Mouse (Mus musculus) lung, adult 2 months (tissue): ENCODE measurements around the gene Nmral1. TPM values are rescaled to one million over a fixed set of nuclear protein-coding genes. Genes with fewer than 3 reads are reported as not detected.

Source experiments
- DNase-seq: peaks from one replicate; pipeline ENCODE4 v3.0.0; 2022
- H3K4me1 ChIP-seq: fragments of 200-500 bp; 2 replicates; pipeline ENCODE4 v1.6.1; 2011; ENCODE audit warnings: low read length; ENCODE audit not compliant: control insufficient read depth, insufficient read depth
- H3K4me3 ChIP-seq: fragments of 200-500 bp; replicated peaks from 2 replicates; pipeline ENCODE3; 2011; ENCODE audit warnings: low read depth, mild to moderate bottlenecking, control low read depth, low read length; ENCODE audit errors: extremely low read depth
- CTCF ChIP-seq: fragments of 200-500 bp; IDR thresholded peaks from 2 replicates; pipeline ENCODE4 v1.5.1; 2011; ENCODE audit warnings: mild to moderate bottlenecking, low read length, control low read depth; ENCODE audit not compliant: insufficient read depth
- POLR2A ChIP-seq: fragments of 200-500 bp; IDR thresholded peaks from 2 replicates; pipeline ENCODE4 v1.6.1; 2011; ENCODE audit warnings: low read depth, mild to moderate bottlenecking, control low read depth, low read length, borderline replicate concordance; ENCODE audit errors: extremely low read depth
- WGBS: fragments of 180-500 bp; shearing (Covaris S2); methylation state at CpG from one replicate; pipeline ENCODE4 v1.1.7; 2018; 5-methylcytosine and 5-hydroxymethylcytosine counted together
- polyA plus RNA-seq: library from polyadenylated mRNA; depleted of rRNA; stranded (reverse); fragments of >200 nt; gene quantifications from 2 replicates; pipeline ENCODE4 v1.2.3, GENCODE M21; 2012

Nmral1 gene
- polyA plus RNA-seq, 1 experiment: 5.2 TPM

DNA sequence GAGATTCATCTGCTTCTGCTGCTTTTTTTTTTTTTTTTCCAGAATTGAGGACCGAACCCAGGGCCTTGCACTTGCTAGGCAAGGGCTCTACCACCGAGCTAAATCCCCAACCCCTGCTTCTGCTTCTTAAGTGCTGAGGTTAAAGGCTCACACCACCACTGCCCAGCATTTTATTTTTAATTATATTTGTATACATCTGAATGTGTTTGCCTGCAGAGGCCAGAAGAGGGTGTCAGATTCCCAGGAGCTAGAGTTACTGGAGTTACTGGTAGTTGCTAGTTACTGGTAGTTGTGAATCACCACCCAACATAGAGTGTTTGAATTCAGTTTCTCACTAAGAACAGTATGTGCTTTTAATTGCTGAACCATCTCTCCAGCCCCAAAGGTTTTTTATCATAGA, 20.8 kb upstream of the Nmral1 start:
- WGBS: 76% methylated on average over 2 of the region's 2 CpGs
- TF ChIP-seq POLR2A (no peak), CTCF (no peak)
- DNase-seq: no peak
- H3K4me1 ChIP-seq: peaks cover 7% of the 10 kb centered on the region
- H3K4me3 ChIP-seq: no peak overlapping the region

DNA sequence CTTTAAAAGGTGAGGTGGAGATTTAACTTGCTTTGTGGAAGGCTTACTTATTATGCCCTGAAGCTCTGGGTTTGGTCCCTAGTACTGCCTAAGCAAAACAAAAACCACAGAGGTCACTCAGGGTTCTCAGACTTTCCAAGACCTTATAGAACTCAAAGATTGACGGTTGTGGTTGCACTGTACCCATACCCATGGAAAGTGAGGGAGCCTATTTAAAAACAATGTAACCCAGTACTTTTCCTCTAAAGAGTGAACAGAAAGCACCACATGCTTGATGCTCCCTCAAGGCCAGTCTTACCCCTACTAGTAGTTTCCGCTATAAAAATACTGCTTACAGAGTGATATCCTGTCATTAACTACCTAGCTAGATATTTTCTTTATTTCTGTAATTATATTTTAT, 17.1 kb upstream of the Nmral1 start:
- Histone ChIP-seq H3K4me1 (peaks cover 6% of the 10 kb centered on the region), H3K4me3 (no peak overlapping the region)
- no peak for TF ChIP-seq CTCF
- no peak for TF ChIP-seq POLR2A
- 67% methylated on average over 2 of the region's 2 CpGs for WGBS
- DNase-seq: no peak

DNA sequence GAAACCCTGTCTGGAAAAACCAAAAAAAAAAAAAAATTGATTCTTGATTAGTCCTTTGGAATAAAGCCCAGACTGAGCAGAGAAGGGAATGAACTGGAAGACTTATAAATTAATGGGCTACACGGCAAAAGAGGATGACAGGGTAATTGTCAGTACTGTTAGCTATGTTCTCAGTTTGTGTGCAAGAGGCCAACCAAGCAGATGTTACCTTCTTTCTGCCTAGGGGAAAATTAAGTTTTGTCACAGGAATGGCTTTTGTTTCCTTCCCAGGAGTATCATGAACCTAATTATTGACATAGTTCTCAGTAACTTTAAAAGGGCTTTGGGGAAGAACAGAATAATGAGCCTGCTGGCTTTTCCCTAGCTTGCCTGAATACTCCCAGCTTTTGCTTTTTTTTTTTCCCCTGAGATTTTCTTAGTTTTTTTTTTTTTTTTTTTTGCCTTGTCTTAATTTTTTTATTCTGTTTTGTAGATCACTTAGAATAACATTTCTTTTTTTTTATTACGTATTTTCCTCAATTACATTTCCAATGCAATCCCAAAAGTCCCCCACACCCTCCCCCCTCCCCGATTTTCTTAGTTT, 11.7 kb upstream of the Nmral1 start:
- Histone ChIP-seq H3K4me1 (peaks cover 11% of the 10 kb centered on the region), H3K4me3 (no peak overlapping the region)
- no peak for TF ChIP-seq POLR2A
- no peak for TF ChIP-seq CTCF
- no peak for DNase-seq
- 68% methylated on average over 3 of the region's 3 CpGs for WGBS

DNA sequence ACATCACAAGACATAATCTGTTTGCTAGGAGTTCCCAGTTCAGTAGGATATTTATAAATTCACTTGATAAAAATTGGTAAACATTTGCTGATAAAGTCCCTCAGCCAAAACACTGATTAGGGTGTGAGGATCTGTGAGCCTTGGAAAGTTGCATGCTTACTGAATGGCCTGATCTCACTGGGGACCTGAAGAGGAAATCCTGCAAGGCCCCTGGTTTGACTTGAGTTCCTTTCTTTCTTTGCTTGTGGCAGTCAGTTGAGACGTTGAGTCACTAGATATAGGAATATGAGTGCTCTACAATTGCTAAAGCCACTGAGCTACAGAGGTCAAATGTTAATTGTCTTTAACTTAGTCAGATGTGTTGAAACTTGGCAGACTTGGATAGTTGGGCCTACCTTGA, 8.8 kb upstream of the Nmral1 start:
- DNase-seq: no peak
- Histone ChIP-seq H3K4me3 (no peak overlapping the region), H3K4me1 (peaks cover 11% of the 10 kb centered on the region)
- no peak for TF ChIP-seq CTCF
- no peak for TF ChIP-seq POLR2A
- WGBS: 22% methylated on average over 1 of the region's 1 CpGs

DNA sequence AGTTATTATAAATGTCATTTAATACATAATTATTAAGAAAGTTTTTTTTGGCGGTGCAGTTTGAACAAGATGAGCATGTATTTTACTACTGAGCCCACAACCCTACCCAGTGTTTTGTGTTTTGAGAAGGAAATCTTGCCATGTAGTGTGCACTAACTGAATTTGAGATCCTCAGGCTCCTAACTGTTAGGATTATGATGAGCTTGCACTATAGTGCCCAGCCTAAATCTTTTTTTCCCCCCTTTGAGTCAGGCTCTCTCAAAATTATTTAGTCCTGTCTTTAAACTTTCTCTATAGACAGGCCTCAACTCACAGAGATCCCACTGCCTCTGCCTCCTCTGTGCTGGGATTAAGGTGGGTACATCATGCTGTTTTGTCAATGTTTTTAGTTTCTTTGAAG, 8.4 kb upstream of the Nmral1 start:
- 83% methylated on average over 1 of the region's 1 CpGs for whole genome bisulfite sequencing
- peaks cover 11% of the 10 kb centered on the region for H3K4me1 ChIP-seq
- TF ChIP-seq CTCF (no peak), POLR2A (no peak)
- DNase-seq: no peak
- H3K4me3 ChIP-seq: no peak overlapping the region

DNA sequence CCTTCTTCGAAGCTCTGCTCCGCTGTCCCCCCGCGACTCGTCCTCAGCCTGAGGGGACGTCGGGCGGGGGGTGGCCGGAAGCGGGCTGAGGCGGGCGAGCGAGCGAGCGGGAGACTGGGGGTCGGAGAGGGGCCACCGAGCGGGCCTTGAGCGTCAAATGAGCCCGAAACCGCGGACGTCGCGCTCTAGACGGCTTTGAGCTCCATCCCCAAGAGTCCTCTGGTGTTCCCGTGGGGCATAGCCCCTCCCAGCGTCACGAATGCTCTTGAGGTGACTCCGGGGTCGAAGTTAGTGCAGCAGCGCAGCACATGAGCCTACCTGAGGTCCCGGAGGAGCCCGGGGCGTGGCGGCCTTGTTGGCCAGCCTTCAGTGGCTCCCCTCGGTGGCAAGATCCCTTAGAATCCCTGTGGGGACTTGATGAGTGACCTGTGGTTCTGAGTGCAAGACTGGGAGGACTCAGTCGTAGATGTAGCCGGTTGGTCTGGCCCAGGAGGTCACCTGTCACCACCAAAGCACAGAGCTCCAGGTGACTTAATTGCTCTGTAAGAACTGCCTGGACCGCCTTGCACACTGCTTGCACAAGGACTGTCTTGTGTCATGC, 7.5 kb upstream of the Nmral1 start:
- Histone ChIP-seq H3K4me1 (peaks cover 11% of the 10 kb centered on the region), H3K4me3 (peak overlapping the region; percentile 83)
- DNase-seq: no peak
- WGBS: under 1% methylated on average over 40 of the region's 40 CpGs
- no peak for TF ChIP-seq POLR2A
- no peak for TF ChIP-seq CTCF

DNA sequence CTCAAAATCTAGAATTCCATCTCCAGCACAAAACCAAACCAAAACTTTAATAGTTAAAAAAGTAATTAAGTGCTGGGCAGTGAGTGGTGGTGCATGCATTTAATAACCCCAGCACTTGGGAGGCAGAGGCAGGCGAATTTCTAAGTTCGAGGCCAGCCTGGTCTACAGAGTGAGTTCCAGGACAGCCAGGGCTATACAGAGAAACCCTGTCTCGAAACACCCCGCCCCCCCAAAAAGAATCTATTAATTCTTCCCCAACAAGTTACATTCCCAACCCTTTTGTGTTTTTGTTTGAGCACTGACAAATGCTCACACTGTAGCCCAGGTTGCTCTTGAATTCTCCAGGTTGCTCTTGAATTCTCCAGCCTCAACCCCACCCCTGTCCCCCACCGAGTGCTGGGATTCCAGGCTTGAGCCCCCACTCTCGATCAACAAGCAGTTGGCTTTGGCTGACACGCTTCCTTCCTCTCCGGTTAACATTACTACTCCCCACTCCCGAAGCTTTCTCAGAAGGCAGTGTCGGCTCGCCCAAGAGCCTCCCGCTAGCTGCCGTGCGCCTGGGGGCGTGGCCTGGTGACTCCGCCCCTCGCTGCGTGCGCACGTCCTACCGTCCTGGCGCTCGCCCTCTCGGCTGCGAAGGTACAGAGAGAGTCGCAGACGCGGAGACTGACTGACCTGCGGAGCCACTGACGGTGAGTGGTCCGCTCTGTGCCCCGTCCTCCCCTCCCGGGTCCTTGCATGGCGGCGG, 6.8 kb upstream of the Nmral1 start, which contains the start of gene Hmox2:
Gene Hmox2 (plus strand): TSS at position 582 of the 748 bp plus-strand sequence.
- H3K4me3 ChIP-seq: peak within 1 kb of the TSS; percentile 83
- peaks cover 7% of the 10 kb centered on the region for H3K4me1 ChIP-seq
- TF ChIP-seq CTCF (no peak), POLR2A (peak; percentile 97)
- 5% methylated on average over 35 of the region's 35 CpGs for WGBS
- DNase-seq: peak; percentile 98

DNA sequence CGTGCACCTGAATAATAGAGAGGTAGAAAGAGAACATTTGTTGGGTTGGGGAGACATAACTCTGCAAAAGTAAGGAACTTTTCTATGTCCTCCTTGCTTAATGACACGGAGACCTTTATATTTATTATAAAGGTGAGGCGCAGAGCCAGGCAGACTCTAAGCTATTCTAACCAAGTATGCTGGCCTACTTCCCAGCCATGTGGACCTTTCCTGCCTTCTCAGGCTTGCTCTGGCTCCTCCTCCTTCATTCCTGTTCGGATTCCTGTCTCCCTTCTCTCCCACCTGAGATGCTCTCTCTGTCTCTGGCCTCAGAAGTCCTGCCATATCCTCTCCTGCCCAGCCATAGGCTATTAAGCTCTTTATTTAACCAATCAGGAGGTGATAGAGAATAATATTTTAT, 6.1 kb upstream of the Nmral1 start:
- TF ChIP-seq CTCF (no peak), POLR2A (no peak)
- 69% methylated on average over 4 of the region's 4 CpGs for WGBS
- Histone ChIP-seq H3K4me3 (no peak overlapping the region), H3K4me1 (peaks cover 7% of the 10 kb centered on the region)
- DNase-seq: no peak

DNA sequence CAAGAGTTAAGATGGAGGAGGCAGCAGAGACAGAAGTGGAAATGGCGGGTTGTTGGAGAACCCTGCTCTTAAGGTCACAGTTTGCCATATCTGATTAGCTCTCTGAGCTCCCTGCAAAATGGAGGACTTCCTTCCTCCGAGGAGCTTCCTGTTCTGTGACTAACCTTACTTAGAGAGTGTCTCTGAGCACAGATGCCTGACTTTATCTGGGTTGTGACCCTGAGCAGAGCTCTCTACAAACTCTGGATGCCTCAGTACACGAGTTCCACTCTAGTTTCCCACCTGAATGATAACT, 3.7 kb upstream of the Nmral1 start:
- Histone ChIP-seq H3K4me3 (no peak overlapping the region), H3K4me1 (peaks cover 3% of the 10 kb centered on the region)
- DNase-seq: no peak
- 33% methylated on average over 3 of the region's 3 CpGs for WGBS
- TF ChIP-seq CTCF: no peak
- TF ChIP-seq POLR2A: no peak

DNA sequence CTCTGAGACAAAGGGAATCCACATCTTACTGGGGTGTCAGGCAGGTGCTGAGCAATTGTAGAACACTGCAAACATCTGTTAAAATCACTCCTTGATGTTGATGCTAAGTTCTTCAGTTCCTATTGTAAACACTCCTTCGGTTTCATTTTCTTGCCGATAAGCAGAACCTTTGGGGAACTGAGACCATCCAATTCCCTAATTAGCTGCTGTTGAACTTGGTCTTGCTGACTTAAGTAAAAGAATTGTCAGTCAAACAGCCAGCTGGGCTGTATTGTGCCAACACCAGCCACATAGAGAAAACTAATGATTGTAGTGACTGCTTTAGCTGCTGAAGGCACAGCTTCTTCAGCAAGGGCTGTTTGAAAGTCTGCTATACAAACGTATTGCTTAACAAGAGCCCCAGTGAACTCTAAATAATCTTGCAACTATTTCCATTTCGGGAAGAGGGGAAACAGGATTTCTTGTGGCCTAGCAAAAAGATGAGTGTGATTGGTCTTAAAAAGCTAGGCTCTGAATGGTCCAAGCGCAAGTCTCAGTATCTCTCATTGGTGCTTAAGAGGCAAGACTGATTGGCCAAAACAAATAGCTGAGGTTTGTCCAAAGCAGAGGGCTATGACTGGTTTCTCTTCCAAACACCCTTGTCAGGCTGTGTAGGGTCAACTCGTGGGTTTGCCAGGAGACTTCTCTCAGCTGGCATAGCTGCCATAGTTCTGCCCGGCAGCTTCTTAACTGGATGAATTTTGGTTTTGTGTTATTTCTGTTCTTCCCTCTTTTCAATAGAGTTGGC, 3.2 kb upstream of the Nmral1 start:
- Histone ChIP-seq H3K4me3 (no peak overlapping the region), H3K4me1 (no peaks in the 10 kb centered on the region; the same call in none of the 2 replicates)
- TF ChIP-seq POLR2A (no peak), CTCF (no peak)
- 33% methylated on average over 7 of the region's 7 CpGs for WGBS
- no peak for DNase-seq
